Mouse (Mus musculus) heart, postnatal 4 days (tissue): ENCODE data around the gene Fscn1. TPM values are rescaled to one million over a fixed set of nuclear protein-coding genes. Genes with fewer than 3 reads are reported as not detected.

Experiments used
- DNase-seq: peaks from one replicate; pipeline ENCODE4 v3.0.0; 2021
- total RNA-seq, 2 experiments: library from RNA; stranded (reverse); gene quantifications; 2 replicates each; pipeline ENCODE4 v1.2.3; 2021

The Fscn1 gene
- 100 to 1,000 TPM; 145 to 173 TPM for total RNA-seq

GRCm38 (mm10) chr5:142959576-142960556, at the start of gene Fscn1:
Gene Fscn1 (plus strand): TSS chr5:142960343.
- DNase-seq: peak; percentile 95

GRCm38 (mm10) chr5:142911629-142912028, 48.5 kb upstream of the Fscn1 start:
- DNase-seq: no peak

- DNase-seq: no peak
Observed at GRCm38 (mm10) chr5:142912320-142912719, 47.8 kb upstream of the Fscn1 start.

GRCm38 (mm10) chr5:142912739-142913138, 47.4 kb upstream of the Fscn1 start:
- no peak for DNase-seq

- DNase-seq: no peak
Observed at GRCm38 (mm10) chr5:142915231-142915630, 44.9 kb upstream of the Fscn1 start.

- DNase-seq: no peak
Observed at GRCm38 (mm10) chr5:142916593-142916992, 43.5 kb upstream of the Fscn1 start.

GRCm38 (mm10) chr5:142917402-142917801, 42.7 kb upstream of the Fscn1 start:
- no peak for DNase-seq

- DNase-seq: peak; percentile 77
Observed at GRCm38 (mm10) chr5:142920311-142921073, 39.7 kb upstream of the Fscn1 start.

GRCm38 (mm10) chr5:142921074-142921459, 39.1 kb upstream of the Fscn1 start:
- no peak for DNase-seq

- DNase-seq: no peak
Observed at GRCm38 (mm10) chr5:142922251-142922650, 37.9 kb upstream of the Fscn1 start.

- DNase-seq: no peak
Observed at GRCm38 (mm10) chr5:142923781-142924180, 36.4 kb upstream of the Fscn1 start.

- DNase-seq: no peak
Observed at GRCm38 (mm10) chr5:142924336-142924959, 35.7 kb upstream of the Fscn1 start.

- DNase-seq: peak; percentile 80
Observed at GRCm38 (mm10) chr5:142926204-142926939, 33.8 kb upstream of the Fscn1 start.

GRCm38 (mm10) chr5:142926940-142927228, 33.3 kb upstream of the Fscn1 start:
- no peak for DNase-seq

GRCm38 (mm10) chr5:142927341-142927930, 32.7 kb upstream of the Fscn1 start:
- no peak for DNase-seq

- peak; percentile 89 for DNase-seq
Observed at GRCm38 (mm10) chr5:142928749-142929399, 31.3 kb upstream of the Fscn1 start.

- no peak for DNase-seq
Observed at GRCm38 (mm10) chr5:142929400-142929752, 30.8 kb upstream of the Fscn1 start.

GRCm38 (mm10) chr5:142931241-142931745, 28.9 kb upstream of the Fscn1 start:
- DNase-seq: no peak

GRCm38 (mm10) chr5:142932084-142932685, 28.0 kb upstream of the Fscn1 start:
- peak; percentile 88 for DNase-seq

- no peak for DNase-seq
Observed at GRCm38 (mm10) chr5:142932731-142933130, 27.4 kb upstream of the Fscn1 start.
